Mouse (Mus musculus) kidney, embryonic 16.5 days (tissue): ENCODE results near the gene Cenpb. TPM values are rescaled to one million over a fixed set of nuclear protein-coding genes. Genes with fewer than 3 reads are reported as not detected.

Experiments
- ATAC-seq: fragments of 200-750 bp; cut with Nextera tagmentation; 2 replicates; pipeline ENCODE4 v1.8.0; 2017; ENCODE audit warnings: moderate TSS enrichment; ENCODE audit not compliant: low FRiP score, low TSS enrichment
- H3K27ac ChIP-seq: fragments of 300-500 bp; sonication (generic); 2 replicates; pipeline ENCODE4 v1.5.1; 2014; ENCODE audit warnings: low read length
- H3K27me3 ChIP-seq: fragments of 300-500 bp; sonication (generic); 2 replicates; pipeline ENCODE4 v1.6.1; 2014; ENCODE audit warnings: low read length, control low read depth, mixed read lengths; ENCODE audit not compliant: insufficient read depth
- H3K36me3 ChIP-seq: fragments of 300-500 bp; sonication (generic); 2 replicates; pipeline ENCODE4 v1.6.1; 2014; ENCODE audit warnings: low read length, control low read depth, mixed read lengths; ENCODE audit not compliant: insufficient read depth
- H3K4me1 ChIP-seq: fragments of 300-500 bp; sonication (generic); 2 replicates; pipeline ENCODE4 v1.6.1; 2014; ENCODE audit warnings: low read length, control low read depth, mixed read lengths; ENCODE audit not compliant: insufficient read depth
- H3K4me2 ChIP-seq: fragments of 300-500 bp; sonication (generic); replicated peaks from 2 replicates; pipeline ENCODE4 v1.6.1; 2014; ENCODE audit warnings: low read depth, low read length
- H3K4me3 ChIP-seq: fragments of 300-500 bp; sonication (generic); 2 replicates; pipeline ENCODE4 v1.5.1; 2014; ENCODE audit warnings: mild to moderate bottlenecking, low read length
- H3K9ac ChIP-seq: fragments of 300-500 bp; sonication (generic); replicated peaks from 2 replicates; pipeline ENCODE4 v1.6.1; 2014; ENCODE audit warnings: low read length
- H3K9me3 ChIP-seq: fragments of 300-500 bp; sonication (generic); 2 replicates; pipeline ENCODE4 v1.6.1; 2016; ENCODE audit warnings: low read length, control low read depth
- WGBS: fragments of 180-500 bp; shearing (Covaris S2); extraction: QIAGEN DNeasy Blood & Tissue Kit; methylation state at CpG from one replicate; pipeline ENCODE4 v1.1.7; 2014; 5-methylcytosine and 5-hydroxymethylcytosine counted together
- polyA plus RNA-seq: library from polyadenylated mRNA; unstranded; fragments of >200 nt; fragmentation: Nextera tagmentation; extraction: Ambion mirVana; gene quantifications from 2 replicates; pipeline ENCODE4 v1.2.1, GENCODE M21; 2015

The Cenpb gene
- polyA plus RNA-seq, 1 experiment from 2014 or later: 9.7 TPM

DNA sequence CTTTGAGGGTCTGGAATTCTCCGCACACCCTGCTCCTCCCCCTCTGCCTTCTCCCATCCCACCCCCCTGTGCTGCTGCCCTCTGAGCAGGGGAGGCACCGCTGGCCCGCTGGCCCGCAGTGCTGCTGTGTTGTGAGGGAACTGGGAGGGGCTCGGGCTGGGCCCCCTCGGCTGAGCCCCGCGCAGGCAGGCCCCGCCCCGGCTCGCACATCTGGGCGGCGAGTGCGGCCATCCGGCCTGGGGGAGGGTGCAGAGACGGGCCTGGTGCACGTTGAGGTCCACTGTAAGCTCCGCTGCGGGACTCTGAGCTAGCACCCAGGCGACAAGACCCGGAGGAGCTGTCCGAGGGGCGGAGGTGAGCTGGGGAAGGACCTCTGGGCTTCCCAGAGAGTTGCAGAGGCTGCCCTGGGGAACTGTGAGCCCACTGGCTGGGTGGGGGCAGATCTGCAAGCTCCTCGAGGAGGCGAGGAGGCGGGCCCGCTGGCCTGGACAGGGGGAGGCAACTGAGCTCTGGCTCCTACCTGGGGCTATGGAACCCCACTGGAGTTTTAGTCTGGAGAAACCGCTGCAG, 52.6 kb downstream of the Cenpb start, which contains the start of gene Hspa12b:
TSS of gene Hspa12b (plus strand) at position 120 of the 570 bp plus-strand sequence.
- peak; percentile 95 for ATAC-seq
- Histone ChIP-seq H3K36me3 (no peaks in the 10 kb centered on the region), H3K4me2 (peak within 1 kb of the TSS; percentile 60), H3K27ac (peak within 1 kb of the TSS; percentile 48), H3K4me3 (peak within 1 kb of the TSS; percentile 58), H3K4me1 (peaks cover 34% of the 10 kb centered on the region), H3K9me3 (no peaks in the 10 kb centered on the region), H3K9ac (peak within 1 kb of the TSS; percentile 73), H3K27me3 (no peaks in the 10 kb centered on the region)
- WGBS: 0% methylated on average over 27 of the region's 28 CpGs

DNA sequence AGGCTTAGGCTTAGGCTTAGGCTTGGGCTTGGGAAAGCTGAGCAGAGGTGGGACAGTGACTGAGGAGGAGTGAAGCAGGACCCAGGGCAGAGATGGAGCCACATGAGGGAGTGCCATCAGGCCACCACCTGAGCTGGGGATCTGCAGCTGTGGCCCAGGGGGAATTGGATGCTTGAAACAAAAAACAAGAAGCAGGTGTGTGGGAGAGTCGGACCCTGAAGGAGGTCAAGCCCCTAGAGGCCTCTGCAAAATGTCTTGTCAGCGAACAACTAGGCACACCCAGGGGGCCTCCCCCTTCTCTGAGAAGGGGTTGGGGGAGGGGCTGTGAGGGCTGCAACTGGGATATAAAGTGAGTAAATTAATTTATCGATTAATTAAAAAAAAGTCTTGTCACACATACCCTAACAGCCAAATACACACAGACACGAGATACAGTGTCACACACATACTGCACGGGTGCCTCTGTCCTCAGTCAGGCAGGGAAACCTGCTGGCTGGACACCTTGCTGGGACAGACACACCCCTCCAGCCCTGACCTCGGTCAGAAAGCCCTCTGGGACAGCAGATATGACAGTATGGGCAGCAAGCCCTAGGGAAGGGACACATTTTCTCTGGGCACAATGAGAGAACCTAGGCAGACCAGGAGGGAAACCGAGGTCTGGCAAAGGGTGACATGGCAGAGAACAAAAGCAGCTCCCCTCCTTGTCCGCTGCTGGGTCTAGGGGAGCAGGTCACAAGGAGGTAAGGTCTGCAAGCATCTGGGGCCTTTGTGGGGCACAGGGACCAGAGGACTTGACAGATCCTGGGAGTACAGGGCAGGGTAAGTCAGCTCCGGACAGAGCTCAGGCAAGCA, 53.7 kb downstream of the Cenpb start:
- H3K27ac ChIP-seq: peak overlapping the region; percentile 48; the same call in 1 of the 2 replicates

More for the DNA sequence above, 53.7 kb downstream of the Cenpb start:
- Histone ChIP-seq H3K4me2 (no peak overlapping the region), H3K4me3 (no peak overlapping the region), H3K27me3 (no peaks in the 10 kb centered on the region), H3K9ac (peak overlapping the region; percentile 73; the same call in 1 of the 2 replicates), H3K4me1 (peaks cover 27% of the 10 kb centered on the region), H3K9me3 (no peaks in the 10 kb centered on the region), H3K36me3 (no peaks in the 10 kb centered on the region)
- no peak for ATAC-seq
- WGBS: 49% methylated on average over 9 of the region's 9 CpGs

Other genes with a start within 250 kb of the Cenpb start
- 17.3 and 17.8 TPM in 2 replicates for gene Gfra4, start 137.0 kb downstream of the Cenpb start, polyA plus RNA-seq
- 4.8 and 6.0 TPM in 2 replicates for gene Adam33, start 116.3 kb downstream of the Cenpb start, polyA plus RNA-seq
- gene Siglec1, start 93.3 kb downstream of the Cenpb start, polyA plus RNA-seq: 0.29 and 0.46 TPM in 2 replicates
- 22.2 and 23.7 TPM in 2 replicates for gene Hspa12b, start 52.8 kb downstream of the Cenpb start, polyA plus RNA-seq
- gene Gm11037, start 46.6 kb downstream of the Cenpb start, polyA plus RNA-seq: not detected in 2 replicates
- gene 1700037H04Rik, start 20.0 kb downstream of the Cenpb start, polyA plus RNA-seq: 98.2 and 101 TPM in 2 replicates
- 73.8 and 87.0 TPM in 2 replicates for gene Cdc25b, start 6.9 kb upstream of the Cenpb start, polyA plus RNA-seq
- 3.3 and 4.7 TPM in 2 replicates for gene Spef1, start 7.2 kb upstream of the Cenpb start, polyA plus RNA-seq
- gene Ap5s1, start 27.0 kb upstream of the Cenpb start, polyA plus RNA-seq: 30.2 and 30.9 TPM in 2 replicates
- gene Mavs, start 54.0 kb upstream of the Cenpb start, polyA plus RNA-seq: 37.9 TPM in 2 replicates
- 27.2 and 30.8 TPM in 2 replicates for gene Pank2, start 82.4 kb upstream of the Cenpb start, polyA plus RNA-seq
- 3.6 and 4.2 TPM in 2 replicates for gene Rnf24, start 172.8 kb upstream of the Cenpb start, polyA plus RNA-seq